Mouse (Mus musculus): ENCODE measurements at regions not wholly inside any gene's neighbourhood (a gene's known extent, or its start where the extent isn't known, plus 50 kb on each side); places are given as distances from the start of the nearest gene placed in this dataset.

- WGBS (ENCODE audit: insufficient replicate concordance) = 63% methylated on average over 3 of the region's 3 CpGs
Measured at GRCm38 (mm10) chr15:56554386-56554785, 923.0 kb downstream of the Slc22a22 start.

GRCm38 (mm10) chr15:56553851-56554250 lies 923.6 kb downstream of the Slc22a22 start:
- Histone ChIP-seq H3K27ac (ENCODE audit: low read depth) (no peak overlapping the region), H3K4me1 (ENCODE audit: insufficient read depth) (no peaks in the 10 kb centered on the region), H3K27me3 (ENCODE audit: insufficient read depth, low read length) (no peaks in the 10 kb centered on the region), H3K9me3 (ENCODE audit: low read length) (no peaks in the 10 kb centered on the region), H3K4me2 (ENCODE audit: low read depth, low read length) (no peak overlapping the region), H3K9ac (replicated peaks) (no peak overlapping the region), H3K36me3 (replicated peaks; ENCODE audit: insufficient read depth, low read length) (no peaks in the 10 kb centered on the region), H3K4me3 (ENCODE audit: low read depth, low read length) (no peak overlapping the region)
- 39% methylated on average over 1 of the region's 1 CpGs for WGBS (ENCODE audit: insufficient replicate concordance)
- ATAC-seq (no peak), DNase-seq (no peak)
- TF ChIP-seq EP300 (IDR thresholded peaks at IDR 0.05; ENCODE audit: low read depth) (no peak), CTCF (IDR thresholded peaks at IDR 0.05; ENCODE audit: low read depth) (no peak)

More at GRCm38 (mm10) chr15:56554386-56554785, 923.0 kb downstream of the Slc22a22 start:
- ATAC-seq (no peak), DNase-seq (no peak)
- no peak for TF ChIP-seq EP300 (IDR thresholded peaks at IDR 0.05; ENCODE audit: low read depth)
- TF ChIP-seq CTCF (IDR thresholded peaks at IDR 0.05; ENCODE audit: low read depth) = no peak
- Histone ChIP-seq H3K9me3 (ENCODE audit: low read length) (no peaks in the 10 kb centered on the region), H3K4me2 (ENCODE audit: low read depth, low read length) (no peak overlapping the region), H3K9ac (replicated peaks) (no peak overlapping the region), H3K4me3 (ENCODE audit: low read depth, low read length) (no peak overlapping the region), H3K27ac (ENCODE audit: low read depth) (no peak overlapping the region), H3K36me3 (replicated peaks; ENCODE audit: insufficient read depth, low read length) (no peaks in the 10 kb centered on the region), H3K27me3 (ENCODE audit: insufficient read depth, low read length) (no peaks in the 10 kb centered on the region), H3K4me1 (ENCODE audit: insufficient read depth) (no peaks in the 10 kb centered on the region)

DNA sequence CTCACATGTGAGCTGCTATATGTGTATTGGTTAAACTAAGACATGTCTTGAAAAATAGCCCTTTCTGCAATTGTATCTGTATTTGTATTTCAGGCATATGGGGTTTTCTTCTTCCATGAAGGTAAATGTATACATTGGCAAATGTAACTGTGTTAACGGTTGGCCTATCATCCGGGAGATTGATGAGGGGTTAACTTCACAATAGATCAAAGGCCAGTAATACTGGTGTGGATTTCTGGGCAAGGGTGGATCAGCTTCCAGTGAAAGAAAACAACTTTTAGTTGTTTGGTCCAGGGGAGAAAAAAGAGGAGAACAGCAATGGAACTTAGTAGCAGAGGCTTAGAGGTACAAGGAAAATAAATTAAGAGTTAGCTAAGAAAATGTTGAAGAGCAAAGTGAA lies 945.9 kb downstream of the Slc22a22 start:
- Histone ChIP-seq H3K9me3 (ENCODE audit: low read length) (no peaks in the 10 kb centered on the region), H3K27ac (ENCODE audit: low read depth) (no peak overlapping the region), H3K27me3 (ENCODE audit: insufficient read depth, low read length) (no peaks in the 10 kb centered on the region), H3K4me3 (ENCODE audit: low read depth, low read length) (no peak overlapping the region), H3K4me2 (ENCODE audit: low read depth, low read length) (no peak overlapping the region), H3K9ac (replicated peaks) (no peak overlapping the region), H3K36me3 (replicated peaks; ENCODE audit: insufficient read depth, low read length) (no peaks in the 10 kb centered on the region), H3K4me1 (ENCODE audit: insufficient read depth) (no peaks in the 10 kb centered on the region)
- 48% methylated on average over 2 of the region's 2 CpGs for WGBS (ENCODE audit: insufficient replicate concordance)
- DNase-seq = no peak
- TF ChIP-seq EP300 (IDR thresholded peaks at IDR 0.05; ENCODE audit: low read depth) (no peak), CTCF (IDR thresholded peaks at IDR 0.05; ENCODE audit: low read depth) (no peak)
- ATAC-seq = no peak

- no peak overlapping the region for H3K4me2 ChIP-seq (ENCODE audit: low read depth, low read length)
Measured at GRCm38 (mm10) chr15:56518379-56518778, 959.0 kb downstream of the Slc22a22 start.

GRCm38 (mm10) chr15:56516095-56516494 lies 961.3 kb downstream of the Slc22a22 start:
- no peak for ATAC-seq
- 71% methylated on average over 2 of the region's 2 CpGs for WGBS (ENCODE audit: insufficient replicate concordance)

More at GRCm38 (mm10) chr15:56518379-56518778, 959.0 kb downstream of the Slc22a22 start:
- no peak for ATAC-seq
- H3K9ac ChIP-seq (replicated peaks) = no peak overlapping the region
- no peak overlapping the region for H3K4me3 ChIP-seq (ENCODE audit: low read depth, low read length)
- H3K27me3 ChIP-seq (ENCODE audit: insufficient read depth, low read length) = no peaks in the 10 kb centered on the region
- no peak overlapping the region for H3K27ac ChIP-seq (ENCODE audit: low read depth)
- no peak for DNase-seq
- no peaks in the 10 kb centered on the region for H3K9me3 ChIP-seq (ENCODE audit: low read length)
- no peaks in the 10 kb centered on the region for H3K4me1 ChIP-seq (ENCODE audit: insufficient read depth)
- WGBS (ENCODE audit: insufficient replicate concordance) = 78% methylated on average over 1 of the region's 1 CpGs
- TF ChIP-seq CTCF (IDR thresholded peaks at IDR 0.05; ENCODE audit: low read depth) (no peak), EP300 (IDR thresholded peaks at IDR 0.05; ENCODE audit: low read depth) (no peak)
- no peaks in the 10 kb centered on the region for H3K36me3 ChIP-seq (replicated peaks; ENCODE audit: insufficient read depth, low read length)

GRCm38 (mm10) chr15:56498774-56499173 lies 978.7 kb downstream of the Slc22a22 start:
- Histone ChIP-seq H3K9me3 (ENCODE audit: low read length) (no peaks in the 10 kb centered on the region), H3K9ac (replicated peaks) (no peak overlapping the region), H3K4me2 (ENCODE audit: low read depth, low read length) (no peak overlapping the region), H3K27ac (ENCODE audit: low read depth) (no peak overlapping the region), H3K4me3 (ENCODE audit: low read depth, low read length) (no peak overlapping the region), H3K4me1 (ENCODE audit: insufficient read depth) (no peaks in the 10 kb centered on the region), H3K27me3 (ENCODE audit: insufficient read depth, low read length) (no peaks in the 10 kb centered on the region), H3K36me3 (replicated peaks; ENCODE audit: insufficient read depth, low read length) (no peaks in the 10 kb centered on the region)
- 65% methylated on average over 3 of the region's 3 CpGs for WGBS (ENCODE audit: insufficient replicate concordance)
- ATAC-seq = no peak
- no peak for DNase-seq
- TF ChIP-seq CTCF (IDR thresholded peaks at IDR 0.05; ENCODE audit: low read depth) (no peak), EP300 (IDR thresholded peaks at IDR 0.05; ENCODE audit: low read depth) (no peak)

More at GRCm38 (mm10) chr15:56516095-56516494, 961.3 kb downstream of the Slc22a22 start:
- Histone ChIP-seq H3K27me3 (ENCODE audit: insufficient read depth, low read length) (no peaks in the 10 kb centered on the region), H3K27ac (ENCODE audit: low read depth) (no peak overlapping the region), H3K4me1 (ENCODE audit: insufficient read depth) (no peaks in the 10 kb centered on the region), H3K9me3 (ENCODE audit: low read length) (no peaks in the 10 kb centered on the region), H3K4me3 (ENCODE audit: low read depth, low read length) (no peak overlapping the region), H3K9ac (replicated peaks) (no peak overlapping the region), H3K4me2 (ENCODE audit: low read depth, low read length) (no peak overlapping the region), H3K36me3 (replicated peaks; ENCODE audit: insufficient read depth, low read length) (no peaks in the 10 kb centered on the region)
- DNase-seq = no peak
- TF ChIP-seq CTCF (IDR thresholded peaks at IDR 0.05; ENCODE audit: low read depth) (no peak), EP300 (IDR thresholded peaks at IDR 0.05; ENCODE audit: low read depth) (no peak)

- no peak overlapping the region for H3K27ac ChIP-seq (ENCODE audit: low read depth)
- no peaks in the 10 kb centered on the region for H3K4me1 ChIP-seq (ENCODE audit: insufficient read depth)
- WGBS (ENCODE audit: insufficient replicate concordance) = 71% methylated on average over 4 of the region's 4 CpGs
- no peak for TF ChIP-seq CTCF (IDR thresholded peaks at IDR 0.05; ENCODE audit: low read depth)
- no peak for TF ChIP-seq EP300 (IDR thresholded peaks at IDR 0.05; ENCODE audit: low read depth)
- DNase-seq (no peak), ATAC-seq (no peak)
- H3K27me3 ChIP-seq (ENCODE audit: insufficient read depth, low read length) = no peaks in the 10 kb centered on the region
- no peak overlapping the region for H3K4me3 ChIP-seq (ENCODE audit: low read depth, low read length)
- no peak overlapping the region for H3K9ac ChIP-seq (replicated peaks)
- H3K9me3 ChIP-seq (ENCODE audit: low read length) = no peaks in the 10 kb centered on the region
- no peak overlapping the region for H3K4me2 ChIP-seq (ENCODE audit: low read depth, low read length)
- H3K36me3 ChIP-seq (replicated peaks; ENCODE audit: insufficient read depth, low read length) = no peaks in the 10 kb centered on the region
Measured at GRCm38 (mm10) chr15:56497757-56498156, 979.7 kb downstream of the Slc22a22 start.
